Mouse (Mus musculus) ovary, postnatal 36 days (tissue): ENCODE measurements around the gene Alox5ap.

Experiments
- DNase-seq: peaks from one replicate; pipeline ENCODE4 v3.0.0; 2022; ENCODE audit warnings: low spot score, mixed read lengths

Gene Alox5ap

GRCm38 (mm10) chr5:149264405-149264804 lies at the start of gene Alox5ap:
Alox5ap (plus strand) TSS chr5:149264767.
- DNase-seq, result no peak

GRCm38 (mm10) chr5:149215540-149215939 lies 49.0 kb upstream of the Alox5ap start:
- DNase-seq, result no peak

- no peak for DNase-seq
These were observed 46.8 kb upstream of the Alox5ap start for GRCm38 (mm10) chr5:149217524-149218357.

GRCm38 (mm10) chr5:149219493-149219892 lies 45.1 kb upstream of the Alox5ap start:
- DNase-seq, result no peak

- no peak for DNase-seq
These were observed 43.2 kb upstream of the Alox5ap start for GRCm38 (mm10) chr5:149221355-149221754.

GRCm38 (mm10) chr5:149224666-149225065 lies 39.9 kb upstream of the Alox5ap start:
- no peak for DNase-seq

- peak; percentile 100 for DNase-seq
These were observed 35.6 kb upstream of the Alox5ap start for GRCm38 (mm10) chr5:149228700-149229618.

GRCm38 (mm10) chr5:149229619-149230339 lies 34.8 kb upstream of the Alox5ap start:
- no peak for DNase-seq

- no peak for DNase-seq
These were observed 29.6 kb upstream of the Alox5ap start for GRCm38 (mm10) chr5:149235002-149235401.

- DNase-seq, result no peak
These were observed 27.2 kb upstream of the Alox5ap start for GRCm38 (mm10) chr5:149237221-149237950.

GRCm38 (mm10) chr5:149242467-149242866 lies 22.1 kb upstream of the Alox5ap start:
- DNase-seq, result no peak

- no peak for DNase-seq
These were observed 21.5 kb upstream of the Alox5ap start for GRCm38 (mm10) chr5:149243053-149243452.

GRCm38 (mm10) chr5:149245391-149245964 lies 19.1 kb upstream of the Alox5ap start:
- DNase-seq, result no peak

GRCm38 (mm10) chr5:149245965-149246470 lies 18.5 kb upstream of the Alox5ap start:
- DNase-seq, result peak; percentile 43

- DNase-seq, result no peak
These were observed 17.3 kb upstream of the Alox5ap start for GRCm38 (mm10) chr5:149247047-149247904.

GRCm38 (mm10) chr5:149252303-149252702 lies 12.3 kb upstream of the Alox5ap start:
- no peak for DNase-seq

- no peak for DNase-seq
These were observed 11.1 kb upstream of the Alox5ap start for GRCm38 (mm10) chr5:149253491-149253890.

- DNase-seq, result no peak
These were observed 9.0 kb upstream of the Alox5ap start for GRCm38 (mm10) chr5:149255522-149255921.

GRCm38 (mm10) chr5:149257518-149258281 lies 6.9 kb upstream of the Alox5ap start:
- no peak for DNase-seq
